Mouse (Mus musculus) liver, postnatal 0 days (tissue): Measurements from ENCODE around the gene Top1. TPM values are rescaled to one million over a fixed set of nuclear protein-coding genes. Genes with fewer than 3 reads are reported as not detected.

ENCODE experiments used
- ATAC-seq: fragments of 200-750 bp; cut with Nextera tagmentation; 2 replicates; pipeline ENCODE4 v1.8.0; 2017; ENCODE audit warnings: mild to moderate bottlenecking, moderate library complexity
- DNase-seq: peaks from one replicate; pipeline ENCODE4 v3.0.0-alpha.2; 2016
- H3K27ac ChIP-seq: fragments of 300-500 bp; sonication (generic); 2 replicates; pipeline ENCODE4 v1.5.1; 2014; ENCODE audit warnings: antibody characterized with exemption, moderate library complexity, mild to moderate bottlenecking, low read depth
- H3K27me3 ChIP-seq: fragments of 300-500 bp; sonication (generic); 2 replicates; pipeline ENCODE4 v1.6.1; 2014; ENCODE audit warnings: low read length, control low read depth, mixed read lengths; ENCODE audit not compliant: insufficient read depth
- H3K36me3 ChIP-seq: fragments of 300-500 bp; sonication (generic); replicated peaks from 2 replicates; pipeline ENCODE4 v1.6.1; 2014; ENCODE audit warnings: mild to moderate bottlenecking, control low read depth, low read length, moderate library complexity, mixed read lengths; ENCODE audit not compliant: insufficient read depth
- H3K4me1 ChIP-seq: fragments of 300-500 bp; sonication (generic); 2 replicates; pipeline ENCODE4 v1.6.1; 2014; ENCODE audit warnings: antibody characterized with exemption, mild to moderate bottlenecking, control low read depth; ENCODE audit not compliant: insufficient read depth
- H3K4me2 ChIP-seq: fragments of 300-500 bp; sonication (generic); 2 replicates; pipeline ENCODE4 v1.6.1; 2014; ENCODE audit warnings: low read depth, mild to moderate bottlenecking, low read length, moderate library complexity, mixed read lengths
- H3K4me3 ChIP-seq: fragments of 300-500 bp; sonication (generic); 2 replicates; pipeline ENCODE4 v1.5.1; 2014; ENCODE audit warnings: low read depth, low read length
- H3K9ac ChIP-seq: fragments of 300-500 bp; sonication (generic); replicated peaks from 2 replicates; pipeline ENCODE4 v1.6.1; 2014; ENCODE audit warnings: mild to moderate bottlenecking, moderate library complexity
- H3K9me3 ChIP-seq: fragments of 300-500 bp; sonication (generic); 2 replicates; pipeline ENCODE4 v1.6.1; 2016; ENCODE audit warnings: mild to moderate bottlenecking, control low read depth, low read length, mixed read lengths
- CTCF ChIP-seq: sonication (generic); IDR thresholded peaks from 2 replicates; pipeline ENCODE4 v1.5.1; 2016; ENCODE audit warnings: antibody characterized with exemption, low read depth
- EP300 ChIP-seq: IDR thresholded peaks from 2 replicates; pipeline ENCODE4 v1.6.1; 2016; ENCODE audit warnings: antibody characterized with exemption, low read depth, mild to moderate bottlenecking
- WGBS: fragments of 180-500 bp; shearing (Covaris S2); extraction: QIAGEN DNeasy Blood & Tissue Kit; methylation state at CpG from one replicate; pipeline ENCODE4 v1.1.7; 2014; ENCODE audit not compliant: insufficient replicate concordance; 5-methylcytosine and 5-hydroxymethylcytosine counted together
- polyA plus RNA-seq: library from polyadenylated mRNA; unstranded; fragments of >200 nt; fragmentation: Nextera tagmentation; extraction: Ambion mirVana; gene quantifications from 2 replicates; pipeline ENCODE4 v1.2.1, GENCODE M21; 2015

The Top1 gene
- polyA plus RNA-seq, 1 experiment from 2014 or later = 30.5 TPM

GRCm38 (mm10) chr2:160764386-160764785 lies 118.7 kb downstream of the Top1 start:
- Histone ChIP-seq H3K27me3 (no peaks in the 10 kb centered on the region), H3K4me1 (no peaks in the 10 kb centered on the region), H3K9ac (no peak overlapping the region), H3K36me3 (peaks cover 9% of the 10 kb centered on the region; the same call in 1 of the 2 replicates), H3K9me3 (no peaks in the 10 kb centered on the region), H3K4me2 (no peak overlapping the region), H3K27ac (no peak overlapping the region), H3K4me3 (no peak overlapping the region)
- no peak for TF ChIP-seq EP300
- TF ChIP-seq CTCF = no peak
- no peak for DNase-seq
- 76% methylated on average over 2 of the region's 2 CpGs for WGBS
- no peak for ATAC-seq

GRCm38 (mm10) chr2:160765096-160765495 lies 119.4 kb downstream of the Top1 start:
- no peak for DNase-seq
- 80% methylated on average over 3 of the region's 3 CpGs for WGBS

GRCm38 (mm10) chr2:160766371-160766771 lies 120.7 kb downstream of the Top1 start:
- DNase-seq (no peak), ATAC-seq (peak; percentile 21; the same call in 1 of the 2 replicates)
- no peak overlapping the region for H3K27ac ChIP-seq
- no peaks in the 10 kb centered on the region for H3K9me3 ChIP-seq
- no peak overlapping the region for H3K4me3 ChIP-seq
- H3K4me1 ChIP-seq = no peaks in the 10 kb centered on the region
- 67% methylated on average over 5 of the region's 5 CpGs for WGBS
- H3K9ac ChIP-seq = no peak overlapping the region
- H3K27me3 ChIP-seq = no peaks in the 10 kb centered on the region
- TF ChIP-seq CTCF = no peak
- no peak for TF ChIP-seq EP300
- peaks cover 13% of the 10 kb centered on the region; the same call in 1 of the 2 replicates for H3K36me3 ChIP-seq
- no peak overlapping the region for H3K4me2 ChIP-seq

More at GRCm38 (mm10) chr2:160765096-160765495, 119.4 kb downstream of the Top1 start:
- Histone ChIP-seq H3K4me1 (no peaks in the 10 kb centered on the region), H3K27ac (no peak overlapping the region), H3K36me3 (peaks cover 9% of the 10 kb centered on the region; the same call in 1 of the 2 replicates), H3K9me3 (no peaks in the 10 kb centered on the region), H3K9ac (no peak overlapping the region), H3K4me2 (no peak overlapping the region), H3K27me3 (no peaks in the 10 kb centered on the region), H3K4me3 (no peak overlapping the region)
- no peak for ATAC-seq
- no peak for TF ChIP-seq CTCF
- TF ChIP-seq EP300 = no peak

- no peaks in the 10 kb centered on the region for H3K9me3 ChIP-seq
- H3K27me3 ChIP-seq = no peaks in the 10 kb centered on the region
- WGBS = 76% methylated on average over 2 of the region's 2 CpGs
- ATAC-seq (no peak), DNase-seq (no peak)
- H3K27ac ChIP-seq = no peak overlapping the region
- no peaks in the 10 kb centered on the region for H3K4me1 ChIP-seq
- no peak overlapping the region for H3K9ac ChIP-seq
- no peak overlapping the region for H3K4me3 ChIP-seq
- no peak overlapping the region for H3K4me2 ChIP-seq
- TF ChIP-seq CTCF = no peak
- no peak for TF ChIP-seq EP300
- 0 out of 2 replicates have a peak, but pooled peaks cover 7% of the 10 kb centered on the region for H3K36me3 ChIP-seq
These were observed 121.5 kb downstream of the Top1 start for GRCm38 (mm10) chr2:160767201-160767600.

GRCm38 (mm10) chr2:160768097-160768695 lies 122.5 kb downstream of the Top1 start:
- WGBS = 66% methylated on average over 4 of the region's 4 CpGs
- ATAC-seq (no peak), DNase-seq (no peak)
- H3K27me3 ChIP-seq = no peaks in the 10 kb centered on the region
- H3K36me3 ChIP-seq = 0 out of 2 replicates have a peak, but pooled peaks cover 7% of the 10 kb centered on the region
- no peak overlapping the region for H3K4me3 ChIP-seq
- no peak overlapping the region for H3K27ac ChIP-seq
- H3K9me3 ChIP-seq = no peaks in the 10 kb centered on the region
- TF ChIP-seq EP300 (no peak), CTCF (no peak)
- H3K9ac ChIP-seq = no peak overlapping the region
- H3K4me2 ChIP-seq = no peak overlapping the region
- no peaks in the 10 kb centered on the region for H3K4me1 ChIP-seq

- Histone ChIP-seq H3K27ac (no peak overlapping the region), H3K4me2 (no peak overlapping the region), H3K9me3 (no peaks in the 10 kb centered on the region), H3K4me3 (no peak overlapping the region), H3K9ac (no peak overlapping the region), H3K27me3 (no peaks in the 10 kb centered on the region), H3K36me3 (0 out of 2 replicates have a peak, but pooled peaks cover 7% of the 10 kb centered on the region), H3K4me1 (no peaks in the 10 kb centered on the region)
- no peak for DNase-seq
- ATAC-seq = no peak
- no peak for TF ChIP-seq EP300
- no peak for TF ChIP-seq CTCF
- 76% methylated on average over 2 of the region's 2 CpGs for WGBS
These were observed 123.3 kb downstream of the Top1 start for GRCm38 (mm10) chr2:160768997-160769396.
